Mouse (Mus musculus) kidney, adult 8-10 months (tissue): Measurements from ENCODE around the gene A230050P20Rik.
"Not testable (repeated sequence)": the region's sequence is repeated elsewhere in the genome, so short reads cannot be mapped to it uniquely, and the experiment has no call there.

ENCODE experiments used
- DNase-seq, 2 experiments: peaks; one replicate each; pipeline ENCODE4 v3.0.0; 2022

Gene A230050P20Rik

DNA sequence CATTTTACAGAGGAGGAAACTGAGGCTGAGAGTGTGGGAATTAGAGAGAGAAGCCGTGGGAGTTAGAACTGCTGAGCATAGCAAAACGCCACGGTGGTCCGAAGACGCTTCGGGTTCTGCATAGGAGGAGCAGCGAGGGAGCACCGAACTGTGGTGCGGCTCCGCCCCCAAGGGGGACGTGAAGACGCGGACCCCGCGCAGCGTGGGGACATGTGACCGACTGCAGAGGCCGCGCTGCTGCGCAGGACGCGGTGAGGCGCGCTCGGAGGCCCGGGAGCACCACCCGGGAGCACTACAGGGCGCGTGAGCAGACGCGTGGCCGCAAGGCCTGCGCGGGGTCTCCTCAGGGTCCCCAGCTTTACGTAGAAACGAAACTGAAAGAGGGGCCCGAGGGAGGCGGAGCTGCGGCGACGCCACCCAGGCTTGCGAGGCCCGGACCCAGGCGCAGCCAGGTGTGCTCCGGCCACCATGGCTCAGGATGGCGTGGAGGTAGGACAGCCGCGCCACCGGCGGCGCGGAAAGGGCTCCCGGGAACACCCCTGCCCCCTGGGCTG, at the start of gene A230050P20Rik:
A230050P20Rik (plus strand) TSS at position 195 of the 554 bp plus-strand sequence.
- DNase-seq: no peak

DNA sequence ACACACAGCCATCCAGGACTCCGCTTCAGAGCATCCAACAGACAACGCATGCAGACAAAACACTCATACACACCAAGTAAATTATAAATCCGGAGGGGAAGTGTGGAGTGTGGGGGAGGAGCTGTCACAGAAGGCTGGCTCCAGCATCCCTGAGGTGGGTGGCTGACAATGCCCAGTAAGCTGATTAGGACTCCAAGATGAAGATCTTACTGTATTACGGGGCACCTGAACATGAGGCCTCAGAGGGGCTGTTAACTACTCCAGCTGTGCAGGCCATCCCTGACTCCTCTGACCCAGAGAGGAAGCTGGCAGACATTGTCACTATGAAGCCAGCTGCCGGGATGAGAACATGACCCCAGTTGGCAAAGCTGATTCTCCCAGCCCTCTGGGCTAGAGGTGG, 48.4 kb upstream of the A230050P20Rik start:
- no peak for DNase-seq

DNA sequence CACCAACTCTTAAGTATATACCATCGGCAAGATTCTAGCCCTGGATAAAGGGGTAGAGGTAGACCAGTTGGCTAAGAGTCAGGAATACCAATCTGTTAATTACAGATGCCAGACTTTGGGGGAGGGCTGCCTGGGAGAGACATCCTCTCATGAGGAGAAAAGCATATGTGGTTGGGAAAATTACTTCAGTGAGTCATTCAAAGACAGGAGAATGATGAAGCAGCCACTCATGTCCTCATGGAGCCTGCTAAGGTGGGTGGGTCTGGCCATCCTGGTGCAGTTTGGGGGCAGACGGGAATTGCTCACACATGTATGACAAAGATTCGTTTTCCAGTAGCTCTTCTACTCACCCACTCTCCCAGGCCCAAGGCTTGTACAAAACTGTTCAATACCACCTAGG, 45.6 kb upstream of the A230050P20Rik start:
- DNase-seq: no peak

DNA sequence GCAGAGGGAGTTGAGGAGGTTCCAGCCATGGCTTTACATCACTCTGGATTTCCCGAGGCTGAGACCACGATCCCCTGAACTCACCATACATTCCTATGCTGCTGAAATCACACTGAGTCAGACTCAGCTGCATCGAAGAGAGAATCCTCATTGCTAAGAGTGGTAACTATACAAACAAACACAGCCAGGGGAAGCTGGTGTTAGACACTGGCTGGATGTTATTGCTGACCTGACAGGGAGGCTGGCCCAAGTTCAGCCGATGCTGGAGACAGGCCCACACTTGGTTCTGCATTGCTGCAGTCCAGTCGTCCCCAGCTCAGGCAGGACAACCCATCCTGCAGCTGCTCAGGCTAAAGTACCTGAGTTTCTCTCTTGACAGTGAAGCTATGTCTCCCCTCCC, 42.7 kb upstream of the A230050P20Rik start:
- DNase-seq: no peak

DNA sequence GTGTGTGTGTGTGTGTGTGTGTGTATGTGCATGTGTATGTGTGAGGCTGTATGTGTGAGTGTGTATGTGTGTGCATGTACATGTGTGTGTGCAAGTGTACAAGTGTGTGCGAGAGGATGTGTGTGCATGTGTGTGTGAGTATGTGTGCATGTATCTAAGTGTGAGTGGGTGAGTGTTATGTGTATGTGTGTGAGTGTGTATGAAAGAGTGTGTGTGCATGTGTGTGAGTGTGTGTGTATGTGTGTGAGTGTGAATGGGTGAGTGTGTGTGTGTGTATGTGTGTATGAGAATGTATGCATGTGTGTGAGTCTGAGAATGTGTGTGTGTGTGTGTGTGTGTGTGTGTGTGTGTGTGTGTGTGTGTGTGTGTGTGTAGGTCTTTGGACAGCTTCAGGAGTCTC, 40.3 kb upstream of the A230050P20Rik start:
- DNase-seq: no peak

DNA sequence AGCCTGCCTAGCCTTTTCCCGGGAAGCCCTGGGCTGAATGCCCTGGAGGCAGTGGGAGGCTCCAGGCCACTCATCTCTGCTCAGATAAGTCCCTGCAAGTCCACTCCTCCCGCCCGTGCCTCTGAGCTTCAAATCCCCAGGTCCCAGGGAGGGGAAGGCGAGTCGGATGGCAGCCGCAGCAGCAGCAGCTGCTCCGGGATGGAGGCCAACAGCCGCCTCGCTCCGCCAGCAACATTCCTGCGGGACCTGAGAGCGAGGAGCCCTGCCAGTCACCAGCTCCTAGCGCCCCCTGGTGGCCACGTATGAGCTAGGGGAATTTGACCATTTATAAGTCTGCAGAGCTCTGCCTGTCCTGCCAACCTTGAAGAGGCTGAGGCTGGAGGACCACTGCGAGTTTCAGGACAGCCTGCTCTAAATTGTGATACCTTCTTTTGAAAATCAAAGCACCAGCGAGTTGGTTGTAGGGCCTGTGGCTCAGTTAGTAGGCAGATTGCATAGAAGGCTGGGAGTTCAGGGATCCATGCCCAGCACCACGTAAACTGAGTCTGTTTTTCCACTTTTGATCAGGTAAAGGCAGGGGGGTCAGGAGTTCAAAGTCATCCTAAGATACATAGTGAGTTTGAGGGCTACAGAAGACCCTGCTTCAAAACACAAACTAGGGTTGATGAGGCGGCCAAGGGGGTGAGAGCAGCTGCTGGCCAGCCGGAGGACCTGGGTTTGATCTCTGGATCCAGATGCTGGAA, 37.4 kb upstream of the A230050P20Rik start:
- DNase-seq: peak; percentile 90 to 96

DNA sequence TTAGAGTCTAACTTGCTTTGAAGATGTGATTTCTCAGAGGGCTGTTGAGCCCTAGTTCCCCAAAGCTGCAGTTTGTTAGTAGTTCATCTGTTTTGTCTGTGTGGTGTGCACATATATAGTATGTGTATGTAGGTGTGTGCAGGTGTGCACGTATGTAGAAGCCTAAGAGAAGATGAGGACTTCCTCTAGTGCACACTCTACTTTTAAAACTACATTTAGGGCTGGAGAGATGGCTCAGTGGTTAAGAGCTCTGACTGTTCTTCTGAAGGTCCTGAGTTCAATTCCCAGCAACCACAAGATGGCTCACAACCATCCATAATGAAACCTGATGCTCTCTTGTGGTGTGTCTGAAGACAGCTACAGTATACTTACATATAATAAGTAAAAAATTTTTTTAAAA, 33.6 kb upstream of the A230050P20Rik start:
- DNase-seq: no peak

DNA sequence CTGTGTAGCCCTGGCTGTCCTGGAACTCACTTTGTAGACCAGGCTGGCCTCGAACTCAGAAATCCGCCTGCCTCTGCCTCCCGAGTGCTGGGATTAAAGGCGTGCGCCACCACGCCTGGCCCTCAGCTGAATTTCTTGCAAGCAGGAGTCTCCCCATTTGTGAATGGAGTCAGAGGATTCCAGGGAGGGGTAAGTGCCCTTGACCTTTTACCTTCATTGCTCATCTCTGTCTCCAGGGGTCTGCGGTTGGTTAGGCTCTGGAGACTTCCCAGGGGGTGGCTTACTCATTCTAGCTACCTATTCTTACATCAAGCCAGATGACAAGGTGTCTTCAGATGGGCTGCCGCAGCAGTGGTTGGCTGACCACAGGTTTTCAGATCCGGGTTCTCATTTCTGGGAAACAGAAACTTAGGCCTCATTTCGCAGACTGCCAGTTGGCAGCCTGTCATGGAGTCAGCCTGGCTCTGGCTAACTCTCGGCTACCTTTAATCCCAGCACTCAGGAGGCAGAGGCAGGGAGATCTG, 32.9 kb upstream of the A230050P20Rik start:
- DNase-seq: not testable (repeated sequence)

DNA sequence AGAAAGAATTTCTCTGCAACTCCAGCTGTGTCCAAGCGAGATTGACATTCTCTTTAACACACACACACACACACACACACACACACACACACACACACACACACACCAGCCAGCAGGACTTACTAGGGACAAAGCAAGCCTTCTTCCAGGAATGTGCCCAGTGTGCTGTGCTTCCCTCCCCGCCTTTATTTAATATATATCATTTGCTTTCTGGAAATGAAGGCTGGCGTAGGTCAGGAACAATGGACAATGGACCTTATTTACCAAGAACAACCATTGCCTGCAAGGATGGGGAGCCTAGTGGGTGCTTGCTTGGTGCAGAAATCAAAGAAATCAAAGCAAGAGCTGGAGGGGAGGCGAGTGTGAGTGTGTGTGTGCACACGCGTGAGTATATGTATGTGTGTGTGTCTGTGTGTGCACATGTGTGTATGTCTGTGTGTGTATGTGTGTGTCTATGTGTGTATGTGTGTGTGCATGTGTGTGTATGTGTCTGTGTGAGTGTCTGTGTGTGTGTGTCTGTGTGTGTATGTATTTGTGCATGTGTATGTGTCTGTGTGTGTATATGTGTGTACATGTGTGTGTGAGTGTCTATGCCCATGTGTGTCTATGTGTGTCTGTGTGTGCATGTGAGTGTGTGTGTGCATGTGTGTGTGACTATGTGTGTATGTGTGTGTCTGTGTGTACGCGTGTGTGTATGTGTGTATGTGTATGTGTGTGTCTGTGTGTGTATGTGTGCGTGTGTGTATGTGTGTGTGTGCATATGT, 31.1 kb upstream of the A230050P20Rik start:
- no peak for DNase-seq

DNA sequence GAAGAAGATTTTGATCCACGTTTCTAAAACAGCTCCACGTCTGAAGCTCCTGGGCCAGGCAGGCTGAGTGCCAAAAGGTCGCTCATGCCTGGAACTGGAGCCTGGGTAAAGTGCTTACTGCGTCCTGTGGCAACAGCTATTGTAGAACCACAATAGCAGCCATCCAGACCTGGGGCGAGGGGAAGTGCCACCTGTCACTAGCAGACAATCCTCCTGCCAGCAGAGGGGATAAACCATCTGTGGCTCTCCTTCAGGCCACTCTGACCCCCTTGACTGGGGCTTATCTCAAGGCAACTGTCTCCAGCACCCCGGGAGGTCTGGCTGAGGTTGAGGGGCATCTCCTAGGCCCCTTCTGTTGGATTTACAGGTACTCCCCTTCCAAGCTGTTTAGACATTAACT, 29.5 kb upstream of the A230050P20Rik start:
- DNase-seq: peak in 1 of 2 experiments; percentile 5

DNA sequence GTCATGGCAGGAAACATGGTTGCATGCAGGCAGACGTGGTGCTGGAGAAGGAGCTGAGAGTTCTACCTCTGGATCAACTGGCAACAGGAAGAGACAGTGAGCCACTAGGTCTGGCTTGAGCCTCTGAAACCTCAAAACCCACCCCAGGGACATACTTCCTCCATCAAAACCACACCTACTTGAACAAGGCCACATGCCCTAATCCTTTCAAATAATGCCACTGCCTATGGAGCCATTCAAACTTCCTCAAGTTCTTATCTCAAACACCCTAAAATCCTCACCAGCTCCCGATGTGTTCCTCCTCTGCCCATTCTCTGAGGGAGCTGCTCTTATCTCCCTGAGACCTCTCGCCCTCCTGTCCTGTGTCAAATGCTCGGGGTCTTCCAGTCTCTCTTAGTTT, 26.2 kb upstream of the A230050P20Rik start:
- DNase-seq: no peak

DNA sequence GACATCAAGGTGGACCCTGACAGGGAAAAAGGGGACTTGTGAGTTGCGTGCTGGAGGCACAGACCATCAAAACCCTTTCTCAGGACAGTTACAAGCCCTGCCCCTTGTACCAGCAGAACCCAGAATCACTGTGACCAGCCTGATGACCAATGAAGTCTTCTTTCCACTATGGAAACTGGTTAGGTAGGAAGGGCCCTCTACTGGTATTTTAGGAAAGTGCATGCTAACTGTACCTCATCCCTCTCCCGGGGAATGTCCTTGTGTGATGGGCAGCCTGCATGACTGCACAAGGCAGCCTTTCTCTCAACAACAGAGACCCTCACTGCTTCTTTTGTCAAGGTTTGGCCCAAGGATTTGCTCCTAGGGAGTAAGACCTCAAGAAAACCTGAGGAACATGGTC, 25.8 kb upstream of the A230050P20Rik start:
- peak in 1 of 2 experiments; percentile 8 for DNase-seq

DNA sequence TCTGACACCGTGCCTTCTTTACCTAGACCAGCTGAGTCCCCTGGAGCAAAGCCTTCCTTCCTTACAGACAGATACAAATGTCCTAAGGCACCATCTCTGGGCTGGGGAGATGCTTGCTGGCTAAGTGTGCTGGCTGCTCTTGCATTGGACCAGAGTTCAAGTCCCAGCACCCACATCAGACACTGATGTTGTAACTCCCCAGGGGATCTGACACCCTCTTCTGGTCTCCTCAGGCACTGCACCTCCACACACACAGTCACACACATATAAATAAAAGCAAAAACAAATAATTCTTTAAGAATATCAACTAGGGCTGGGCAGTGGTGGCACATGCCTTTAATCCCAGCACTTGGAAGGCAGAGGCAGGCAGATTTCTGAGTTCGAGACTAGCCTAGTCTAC, 18.3 kb upstream of the A230050P20Rik start:
- DNase-seq: no peak

DNA sequence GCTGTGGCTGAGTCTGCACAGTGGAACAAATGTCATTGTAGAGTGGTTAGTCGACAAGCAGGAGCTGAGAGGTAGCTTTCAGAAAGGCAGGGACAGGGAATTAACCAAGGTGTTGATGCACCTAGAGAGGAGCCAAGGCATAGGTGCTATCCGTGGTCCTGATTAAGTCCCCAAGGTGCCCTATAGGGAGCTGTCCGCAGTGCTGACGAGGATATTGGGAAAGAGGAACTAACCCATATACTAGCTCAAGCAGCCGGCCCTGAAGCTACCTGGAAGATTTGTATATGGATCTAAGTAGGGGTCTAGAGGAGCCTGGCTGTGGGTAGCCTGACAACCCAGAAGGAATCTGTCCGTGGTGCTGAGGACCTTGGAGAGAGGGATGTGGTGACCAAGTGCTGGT, 11.3 kb upstream of the A230050P20Rik start:
- DNase-seq: peak; percentile 28 to 59

DNA sequence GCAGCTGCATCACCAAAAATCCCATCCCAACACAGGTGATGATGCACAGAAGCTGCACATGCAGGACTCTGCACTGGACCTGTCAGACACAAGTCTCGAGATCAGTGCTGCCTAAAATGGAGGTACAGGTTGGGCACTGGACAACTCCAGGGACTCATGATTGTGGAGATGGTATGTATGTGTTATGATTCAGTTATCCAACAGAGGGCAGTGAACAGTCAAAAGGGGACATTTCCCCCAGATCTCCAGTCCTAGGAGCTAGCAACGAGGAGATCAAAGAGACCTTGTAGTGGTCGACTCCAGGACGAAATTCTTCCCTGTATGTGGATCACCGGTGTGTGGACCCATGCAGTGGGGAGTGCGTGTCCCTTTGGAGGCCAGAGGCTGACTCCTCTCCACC, 8.5 kb upstream of the A230050P20Rik start:
- no peak for DNase-seq

DNA sequence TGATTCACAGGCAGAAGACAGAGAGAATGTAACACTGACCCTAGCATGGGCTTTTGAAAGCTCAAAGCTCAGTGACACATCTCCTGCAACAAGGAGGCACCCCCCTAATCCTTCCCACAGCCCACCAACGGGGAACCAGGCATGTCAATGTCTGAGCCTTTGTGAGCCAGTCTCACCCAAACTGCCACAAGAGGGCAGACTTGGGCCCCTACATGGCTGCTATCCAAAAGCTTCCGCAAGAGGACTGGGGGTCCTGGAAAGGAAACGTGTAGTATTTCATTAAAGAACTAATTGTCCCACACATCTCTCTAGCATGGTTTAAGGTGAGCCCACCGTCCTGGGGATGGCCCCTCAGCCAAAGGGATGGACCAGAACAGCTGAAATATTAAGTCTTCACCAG, 6.6 kb upstream of the A230050P20Rik start:
- DNase-seq: no peak

DNA sequence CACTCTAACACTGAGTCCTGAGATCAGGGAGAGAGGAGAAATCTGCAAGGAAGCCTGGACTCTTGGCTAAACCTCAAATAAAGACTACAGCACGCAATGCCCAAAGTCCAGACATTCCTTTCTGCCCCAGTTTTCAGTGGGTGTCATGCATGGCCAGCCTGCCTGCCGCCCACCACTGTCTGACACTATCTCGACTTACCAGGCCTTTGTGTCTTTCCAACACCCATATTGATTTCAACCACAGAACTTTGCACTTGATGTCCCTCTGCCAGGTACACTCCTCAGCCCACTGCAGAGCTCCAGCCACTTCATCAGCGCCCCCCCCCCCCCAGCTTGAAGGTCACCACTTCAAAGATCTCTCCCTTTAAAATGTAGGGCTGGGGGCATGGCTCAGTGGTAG, 6.2 kb upstream of the A230050P20Rik start:
- DNase-seq: no peak

DNA sequence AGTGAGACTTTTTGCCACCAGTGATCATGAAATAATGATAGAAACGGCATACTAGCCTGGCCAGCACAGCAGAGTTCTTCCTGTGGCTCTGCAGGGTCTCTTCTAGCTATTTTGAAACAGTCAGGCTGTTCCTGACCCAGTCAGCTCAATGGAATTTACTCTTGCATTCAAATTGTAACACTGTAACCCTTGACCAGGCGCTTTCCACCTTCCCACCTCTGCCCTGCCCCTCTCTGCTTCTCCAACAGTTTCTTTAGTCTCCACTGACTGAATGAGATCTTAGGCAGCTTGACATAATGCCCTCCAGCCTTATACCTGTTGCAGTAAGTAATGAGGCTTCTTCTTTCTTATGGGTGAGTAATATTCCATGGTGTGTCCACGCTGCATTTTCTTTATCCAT, 1.6 kb upstream of the A230050P20Rik start:
- DNase-seq: no peak

DNA sequence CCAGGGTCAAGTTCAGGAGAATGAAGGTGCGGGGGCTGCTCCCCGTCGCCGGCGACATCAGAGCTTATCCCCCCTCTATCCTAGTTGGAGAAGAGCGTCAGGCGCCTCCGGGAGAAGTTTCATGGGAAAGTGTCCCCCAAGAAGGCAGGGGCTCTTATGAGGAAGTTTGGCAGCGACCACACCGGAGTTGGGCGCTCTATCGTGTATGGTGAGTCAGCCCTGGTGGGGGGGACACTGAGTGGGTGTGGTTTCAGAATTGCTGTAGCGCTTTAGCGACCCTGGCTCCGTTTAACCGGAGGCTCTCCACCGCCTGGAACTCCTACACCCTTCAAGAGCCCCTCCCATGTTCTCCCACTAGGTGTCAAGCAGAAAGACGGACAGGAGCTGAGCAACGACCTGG, 804 bp downstream of the A230050P20Rik start:
- no peak for DNase-seq

DNA sequence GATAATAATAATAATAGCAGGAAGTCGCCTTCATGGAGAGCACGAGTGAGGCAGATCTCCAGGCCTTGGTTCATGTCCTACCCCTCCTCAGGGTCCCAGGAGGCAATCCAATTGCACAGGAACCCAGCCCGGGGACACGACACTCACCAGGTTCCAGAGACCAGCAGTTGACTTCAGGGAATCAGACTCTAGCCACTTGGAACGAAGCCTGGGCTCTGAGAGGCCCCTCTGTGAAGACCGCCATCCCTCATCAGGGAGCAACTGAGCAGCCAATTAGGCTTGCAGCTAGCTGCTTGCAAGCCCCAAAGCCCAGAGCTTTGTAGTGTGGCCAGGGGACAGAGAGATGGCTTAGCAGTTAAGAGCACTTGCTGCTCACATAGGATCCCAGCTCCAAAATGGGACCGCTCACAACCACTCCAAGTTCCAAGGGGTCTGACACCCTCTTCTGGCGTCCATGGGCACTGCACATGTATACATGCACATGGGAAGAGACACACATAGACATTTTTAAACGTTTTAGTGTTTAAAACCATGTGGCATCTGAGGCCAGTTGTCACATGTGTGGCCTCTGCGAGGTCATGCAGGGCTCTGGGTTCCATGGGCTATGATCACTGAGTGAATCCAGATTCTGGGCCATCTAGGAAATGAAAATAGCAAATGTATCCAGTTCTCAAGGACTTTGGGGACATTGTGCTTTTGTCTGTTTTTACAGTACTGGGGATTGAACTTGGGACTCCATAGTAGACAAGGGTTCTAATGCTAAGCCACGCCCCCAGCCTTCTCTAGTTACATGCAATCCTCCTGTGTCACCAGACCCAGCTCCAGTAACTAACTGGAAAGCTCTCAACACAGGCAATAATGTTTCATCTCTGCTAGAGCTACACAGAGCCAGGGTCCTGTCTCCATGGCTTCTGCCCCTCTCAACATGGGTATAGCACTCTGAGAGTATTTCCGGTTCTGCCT, 2.0 kb downstream of the A230050P20Rik start:
- DNase-seq: no peak

DNA sequence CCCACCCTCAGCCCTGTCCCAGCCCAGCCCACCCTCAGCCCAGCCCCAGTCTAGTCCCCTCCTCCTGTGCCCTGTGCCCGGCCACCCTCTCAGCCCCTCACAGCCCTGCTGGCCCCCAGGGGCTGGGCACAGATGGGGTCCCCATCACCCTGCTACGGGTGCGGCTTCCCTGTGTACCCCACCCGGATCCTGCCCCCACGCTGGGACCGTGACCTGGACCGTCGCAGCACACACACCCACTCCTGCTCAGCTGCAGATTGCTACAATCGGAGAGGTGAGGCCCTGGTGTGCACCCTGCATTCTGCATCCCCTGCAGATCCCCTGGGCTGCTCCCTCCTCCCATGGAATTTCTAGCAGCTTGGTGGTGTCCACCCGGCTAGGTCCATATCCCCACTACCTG, 4.5 kb downstream of the A230050P20Rik start:
- no peak for DNase-seq

DNA sequence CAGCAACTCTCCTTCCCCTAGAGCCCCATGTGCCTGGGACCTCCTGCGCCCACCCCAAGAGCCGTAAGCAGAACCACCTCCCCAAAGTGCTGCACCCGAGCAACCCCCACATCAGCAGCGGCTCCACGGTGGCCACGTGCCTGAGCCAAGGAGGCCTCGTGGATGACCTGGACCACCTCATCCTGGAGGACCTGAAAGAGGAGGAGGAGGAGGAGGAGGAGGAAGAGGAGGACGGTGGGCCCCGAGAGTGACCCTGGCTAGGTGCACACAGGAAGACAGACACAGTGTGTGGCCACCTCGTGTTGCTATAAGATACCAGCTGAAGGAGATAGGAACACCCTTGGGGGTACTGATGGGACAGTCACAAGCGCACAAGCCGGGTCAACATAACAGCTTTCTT, 5.1 kb downstream of the A230050P20Rik start:
- no peak for DNase-seq
